Mouse (Mus musculus) stomach, embryonic 15.5 days (tissue): Measurements from ENCODE around the gene Gstcd. TPM values are rescaled to one million over a fixed set of nuclear protein-coding genes. Genes with fewer than 3 reads are reported as not detected.

Source experiments
- ATAC-seq: fragments of 200-750 bp; cut with Nextera tagmentation; 2 replicates; pipeline ENCODE4 v1.8.0; 2017; ENCODE audit warnings: low read depth, moderate number of reproducible peaks, moderate TSS enrichment; ENCODE audit not compliant: insufficient read depth, low FRiP score
- H3K27ac ChIP-seq: fragments of 300-500 bp; sonication (generic); 2 replicates; pipeline ENCODE4 v1.5.1; 2015; ENCODE audit warnings: mild to moderate bottlenecking, inconsistent platforms
- H3K27me3 ChIP-seq: fragments of 300-500 bp; sonication (generic); replicated peaks from 2 replicates; pipeline ENCODE4 v1.6.1; 2015; ENCODE audit warnings: inconsistent platforms
- H3K36me3 ChIP-seq: fragments of 300-500 bp; sonication (generic); 2 replicates; pipeline ENCODE4 v1.6.1; 2015; ENCODE audit warnings: inconsistent platforms
- H3K4me1 ChIP-seq: fragments of 300-500 bp; sonication (generic); 2 replicates; pipeline ENCODE4 v1.6.1; 2015; ENCODE audit warnings: inconsistent platforms
- H3K4me2 ChIP-seq: fragments of 300-500 bp; sonication (generic); 2 replicates; pipeline ENCODE4 v1.6.1; 2015; ENCODE audit warnings: mild to moderate bottlenecking, inconsistent platforms
- H3K4me3 ChIP-seq: fragments of 300-500 bp; sonication (generic); replicated peaks from 2 replicates; pipeline ENCODE4 v1.5.1; 2015; ENCODE audit warnings: inconsistent platforms
- H3K9ac ChIP-seq: fragments of 300-500 bp; sonication (generic); 2 replicates; pipeline ENCODE4 v1.6.1; 2015; ENCODE audit warnings: inconsistent platforms
- H3K9me3 ChIP-seq: fragments of 300-500 bp; sonication (generic); 2 replicates; pipeline ENCODE4 v1.6.1; 2016; ENCODE audit warnings: inconsistent platforms
- WGBS: fragments of 180-500 bp; shearing (Covaris S2); methylation state at CpG from one replicate; pipeline ENCODE4 v1.1.7; 2015; 5-methylcytosine and 5-hydroxymethylcytosine counted together
- polyA plus RNA-seq: library from polyadenylated mRNA; unstranded; fragments of >200 nt; fragmentation: Nextera tagmentation; extraction: Ambion mirVana; gene quantifications from 2 replicates; pipeline ENCODE4 v1.2.1, GENCODE M21; 2015

Gstcd gene
- polyA plus RNA-seq, 1 experiment from 2014 or later = 6.9 TPM

GRCm38 (mm10) chr3:133007250-133007649 is 84.6 kb downstream of the Gstcd start:
- WGBS = 63% methylated on average over 4 of the region's 4 CpGs
- no peak overlapping the region for H3K4me3 ChIP-seq
- H3K4me2 ChIP-seq = no peak overlapping the region
- H3K9ac ChIP-seq = no peak overlapping the region
- H3K9me3 ChIP-seq = no peaks in the 10 kb centered on the region
- no peak for ATAC-seq
- H3K27me3 ChIP-seq = no peaks in the 10 kb centered on the region
- H3K4me1 ChIP-seq = no peaks in the 10 kb centered on the region
- H3K36me3 ChIP-seq = no peaks in the 10 kb centered on the region
- no peak overlapping the region for H3K27ac ChIP-seq

- Histone ChIP-seq H3K9me3 (no peaks in the 10 kb centered on the region), H3K4me1 (no peaks in the 10 kb centered on the region), H3K27ac (no peak overlapping the region), H3K9ac (no peak overlapping the region), H3K36me3 (no peaks in the 10 kb centered on the region), H3K4me3 (no peak overlapping the region), H3K27me3 (no peaks in the 10 kb centered on the region), H3K4me2 (no peak overlapping the region)
- WGBS = 77% methylated on average over 9 of the region's 9 CpGs
- no peak for ATAC-seq
Observed at GRCm38 (mm10) chr3:132996299-132996698, 95.5 kb downstream of the Gstcd start.

- Histone ChIP-seq H3K36me3 (no peaks in the 10 kb centered on the region), H3K4me2 (no peak overlapping the region), H3K27ac (no peak overlapping the region), H3K9ac (no peak overlapping the region), H3K4me3 (no peak overlapping the region), H3K27me3 (no peaks in the 10 kb centered on the region), H3K4me1 (no peaks in the 10 kb centered on the region), H3K9me3 (no peaks in the 10 kb centered on the region)
- ATAC-seq = no peak
- 72% methylated on average over 3 of the region's 3 CpGs for WGBS
Observed at GRCm38 (mm10) chr3:132995904-132996267, 95.9 kb downstream of the Gstcd start.

GRCm38 (mm10) chr3:132995172-132995903 is 96.5 kb downstream of the Gstcd start:
- ATAC-seq = no peak
- no peak overlapping the region for H3K4me3 ChIP-seq
- no peak overlapping the region for H3K27ac ChIP-seq
- no peak overlapping the region for H3K9ac ChIP-seq
- H3K36me3 ChIP-seq = no peaks in the 10 kb centered on the region
- H3K9me3 ChIP-seq = no peaks in the 10 kb centered on the region
- H3K4me2 ChIP-seq = no peak overlapping the region
- 65% methylated on average over 7 of the region's 7 CpGs for WGBS
- H3K4me1 ChIP-seq = no peaks in the 10 kb centered on the region
- H3K27me3 ChIP-seq = no peaks in the 10 kb centered on the region

GRCm38 (mm10) chr3:132986188-132986587 is 105.6 kb downstream of the Gstcd start:
- Histone ChIP-seq H3K4me1 (peaks cover 9% of the 10 kb centered on the region; the same call in 1 of the 2 replicates), H3K9ac (no peak overlapping the region), H3K27ac (no peak overlapping the region), H3K36me3 (peaks cover 7% of the 10 kb centered on the region; the same call in 1 of the 2 replicates), H3K27me3 (no peaks in the 10 kb centered on the region), H3K4me2 (no peak overlapping the region), H3K9me3 (no peaks in the 10 kb centered on the region), H3K4me3 (no peak overlapping the region)
- WGBS = 78% methylated on average over 5 of the region's 5 CpGs
- ATAC-seq = no peak

GRCm38 (mm10) chr3:132983845-132984485 is 107.9 kb downstream of the Gstcd start:
- Histone ChIP-seq H3K9me3 (no peaks in the 10 kb centered on the region), H3K4me2 (no peak overlapping the region), H3K4me3 (no peak overlapping the region), H3K36me3 (peaks cover 7% of the 10 kb centered on the region; the same call in 1 of the 2 replicates), H3K27ac (peak overlapping the region; percentile 67), H3K9ac (no peak overlapping the region), H3K4me1 (peaks cover 9% of the 10 kb centered on the region; the same call in 1 of the 2 replicates), H3K27me3 (no peaks in the 10 kb centered on the region)
- WGBS = 22% methylated on average over 4 of the region's 4 CpGs
- peak; percentile 47; the same call in 1 of the 2 replicates for ATAC-seq

GRCm38 (mm10) chr3:132981968-132982367 is 109.9 kb downstream of the Gstcd start:
- peaks cover 9% of the 10 kb centered on the region; the same call in 1 of the 2 replicates for H3K4me1 ChIP-seq
- H3K9me3 ChIP-seq = no peaks in the 10 kb centered on the region
- no peak overlapping the region for H3K4me2 ChIP-seq
- no peak for ATAC-seq
- H3K4me3 ChIP-seq = no peak overlapping the region
- H3K9ac ChIP-seq = no peak overlapping the region
- WGBS = 96% methylated on average over 2 of the region's 2 CpGs
- no peak overlapping the region for H3K27ac ChIP-seq
- H3K27me3 ChIP-seq = no peaks in the 10 kb centered on the region
- peaks cover 7% of the 10 kb centered on the region; the same call in 1 of the 2 replicates for H3K36me3 ChIP-seq

GRCm38 (mm10) chr3:132979781-132980461 is 111.9 kb downstream of the Gstcd start:
- 89% methylated on average over 12 of the region's 12 CpGs for WGBS

GRCm38 (mm10) chr3:132966255-132966654 is 125.6 kb downstream of the Gstcd start:
- no peaks in the 10 kb centered on the region for H3K9me3 ChIP-seq
- no peaks in the 10 kb centered on the region for H3K36me3 ChIP-seq
- no peak for ATAC-seq
- no peak overlapping the region for H3K4me2 ChIP-seq
- WGBS = 68% methylated on average over 5 of the region's 5 CpGs
- H3K4me1 ChIP-seq = no peaks in the 10 kb centered on the region
- H3K27me3 ChIP-seq = no peaks in the 10 kb centered on the region
- H3K27ac ChIP-seq = no peak overlapping the region
- no peak overlapping the region for H3K4me3 ChIP-seq
- H3K9ac ChIP-seq = no peak overlapping the region

More at GRCm38 (mm10) chr3:132979781-132980461, 111.9 kb downstream of the Gstcd start:
- Histone ChIP-seq H3K27me3 (no peaks in the 10 kb centered on the region), H3K36me3 (0 out of 2 replicates have a peak, but pooled peaks cover 4% of the 10 kb centered on the region), H3K4me3 (no peak overlapping the region), H3K9ac (no peak overlapping the region), H3K4me1 (peaks cover 9% of the 10 kb centered on the region; the same call in 1 of the 2 replicates), H3K27ac (no peak overlapping the region), H3K9me3 (no peaks in the 10 kb centered on the region), H3K4me2 (no peak overlapping the region)
- ATAC-seq = no peak

- ATAC-seq = no peak; the same call in 1 of the 2 replicates
Observed at GRCm38 (mm10) chr3:132964715-132965507, 126.9 kb downstream of the Gstcd start.

GRCm38 (mm10) chr3:132962631-132963361 is 129.0 kb downstream of the Gstcd start:
- no peak overlapping the region for H3K27ac ChIP-seq
- ATAC-seq = no peak
- H3K4me1 ChIP-seq = no peaks in the 10 kb centered on the region
- H3K4me2 ChIP-seq = no peak overlapping the region
- H3K9me3 ChIP-seq = no peaks in the 10 kb centered on the region
- H3K9ac ChIP-seq = no peak overlapping the region
- H3K36me3 ChIP-seq = no peaks in the 10 kb centered on the region
- no peak overlapping the region for H3K4me3 ChIP-seq
- H3K27me3 ChIP-seq = no peaks in the 10 kb centered on the region
- 82% methylated on average over 7 of the region's 7 CpGs for WGBS

More at GRCm38 (mm10) chr3:132964715-132965507, 126.9 kb downstream of the Gstcd start:
- Histone ChIP-seq H3K9ac (no peak overlapping the region), H3K36me3 (no peaks in the 10 kb centered on the region), H3K9me3 (no peaks in the 10 kb centered on the region), H3K4me2 (no peak overlapping the region), H3K27ac (no peak overlapping the region), H3K4me3 (no peak overlapping the region), H3K4me1 (no peaks in the 10 kb centered on the region), H3K27me3 (no peaks in the 10 kb centered on the region)
- WGBS = 55% methylated on average over 9 of the region's 9 CpGs
